ENCODE assay signal across 8 mouse cellular contexts in genomic region chr13:113615546-113615941, GRCm38 (mm10). TPM values are rescaled to one million over a fixed set of nuclear protein-coding genes. Genes with fewer than 3 reads are reported as not detected.
DNase-seq lines count a peak whose midpoint lies in the region; ATAC-seq and TF ChIP-seq lines count a peak whose summit lies in the region.

No protein-coding gene starts in this region.

- no peak for TF ChIP-seq RAD21 in MEL (IDR thresholded peaks at IDR 0.05; ENCODE audit: low read depth, low read length)

- no peak for ATAC-seq in forebrain, embryonic 13.5 days
- no peak for ATAC-seq in hindbrain, embryonic 16.5 days
- ATAC-seq in megakaryocyte, adult 5-6 weeks (ENCODE audit: poor library complexity, severe bottlenecking), result peak; percentile 41
- ATAC-seq in stomach, postnatal 0 days (ENCODE audit: low FRiP score, low TSS enrichment), result no peak

- H3K4me3 ChIP-seq in MEL (ENCODE audit: control insufficient read depth in 1 of 2, insufficient read depth in 1 of 2, low read depth in 2 of 2, low read length in 2 of 2), result peak overlapping the region; percentile 65 to 68
- peak overlapping the region; percentile 78 for H3K4me3 ChIP-seq in forebrain, embryonic 13.5 days
- peak overlapping the region; percentile 97 for H3K4me3 ChIP-seq in hindbrain, embryonic 16.5 days (ENCODE audit: low read length)
- H3K4me3 ChIP-seq in stomach, postnatal 0 days (ENCODE audit: low read depth, low read length), result peak overlapping the region; percentile 79

- H3K36me3 ChIP-seq in MEL (ENCODE audit: control insufficient read depth in 1 of 2, insufficient read depth in 2 of 2, low read length in 2 of 2), result no peaks in the 10 kb centered on the region; a peak in 1 of 4 replicates
- H3K36me3 ChIP-seq in forebrain, embryonic 13.5 days (ENCODE audit: poor library complexity, severe bottlenecking), result no peaks in the 10 kb centered on the region
- no peaks in the 10 kb centered on the region for H3K36me3 ChIP-seq in hindbrain, embryonic 16.5 days (ENCODE audit: control insufficient read depth, insufficient read depth, low read length)
- H3K36me3 ChIP-seq in stomach, postnatal 0 days (ENCODE audit: control insufficient read depth, insufficient read depth, low read length), result no peaks in the 10 kb centered on the region; the same call in 1 of the 2 replicates

- no peak for TF ChIP-seq EP300 in MEL (IDR thresholded peaks at IDR 0.05; ENCODE audit: low read depth in 1 of 2, low read length in 2 of 2)
- no peak for TF ChIP-seq EP300 in stomach, postnatal 0 days (optimal IDR thresholded peaks at IDR 0.05)

- H3K9ac ChIP-seq in MEL (ENCODE audit: control insufficient read depth, low read depth, low read length, poor library complexity, severe bottlenecking), result peak overlapping the region; percentile 5
- peak overlapping the region; percentile 90 for H3K9ac ChIP-seq in forebrain, embryonic 13.5 days
- H3K9ac ChIP-seq in hindbrain, embryonic 16.5 days (ENCODE audit: low read depth, low read length), result peak overlapping the region; percentile 94
- H3K9ac ChIP-seq in stomach, postnatal 0 days (ENCODE audit: low read length), result peak overlapping the region; percentile 89

- peaks cover 54% of the 10 kb centered on the region for H3K79me2 ChIP-seq in MEL (ENCODE audit: control insufficient read depth, insufficient read depth, low read length, poor library complexity)

- no peaks in the 10 kb centered on the region for H3K9me3 ChIP-seq in MEL (replicated peaks; ENCODE audit: insufficient read depth, low read length)
- no peaks in the 10 kb centered on the region for H3K9me3 ChIP-seq in forebrain, embryonic 13.5 days (replicated peaks)
- H3K9me3 ChIP-seq in hindbrain, embryonic 16.5 days (ENCODE audit: control insufficient read depth, low read length), result no peaks in the 10 kb centered on the region
- no peaks in the 10 kb centered on the region for H3K9me3 ChIP-seq in stomach, postnatal 0 days (ENCODE audit: control insufficient read depth, low read length)

- peak; percentile 44 for DNase-seq in gastrocnemius, adult 18-20 months (ENCODE audit: low spot score)
- no peak for DNase-seq in gastrocnemius, postnatal 10 days
- DNase-seq in MEL (ENCODE audit: low read depth, low spot score), result no peak
- peak; percentile 45 for DNase-seq in stomach, postnatal 0 days (ENCODE audit: low spot score)
- no peak for DNase-seq in layer of hippocampus, adult 18-20 months (ENCODE audit: low spot score in 2 of 2)

- H3K27ac ChIP-seq in MEL (ENCODE audit: control insufficient read depth, low read depth, low read length), result no peak overlapping the region
- no peak overlapping the region for H3K27ac ChIP-seq in forebrain, embryonic 13.5 days
- no peak overlapping the region for H3K27ac ChIP-seq in hindbrain, embryonic 16.5 days (ENCODE audit: low read depth, low read length)
- peak overlapping the region; percentile 84 for H3K27ac ChIP-seq in stomach, postnatal 0 days (replicated peaks)

- WGBS in forebrain, embryonic 13.5 days, result 2% methylated on average over 10 of the region's 10 CpGs
- under 1% methylated on average over 10 of the region's 10 CpGs for WGBS in hindbrain, embryonic 16.5 days
- 2% methylated on average over 10 of the region's 10 CpGs for WGBS in stomach, postnatal 0 days

- H3K4me2 ChIP-seq in forebrain, embryonic 13.5 days, result peak overlapping the region; percentile 90
- H3K4me2 ChIP-seq in hindbrain, embryonic 16.5 days (ENCODE audit: low read length), result peak overlapping the region; percentile 58
- H3K4me2 ChIP-seq in stomach, postnatal 0 days (replicated peaks; ENCODE audit: low read depth), result peak overlapping the region; percentile 84

- peaks cover 0 to 16% of the 10 kb centered on the region in 2 experiments; a peak in 2 of 4 replicates for H3K4me1 ChIP-seq in MEL (ENCODE audit: control insufficient read depth in 1 of 2, insufficient read depth in 2 of 2, low read length in 2 of 2)
- H3K4me1 ChIP-seq in forebrain, embryonic 13.5 days, result peaks cover 73% of the 10 kb centered on the region
- peaks cover 49% of the 10 kb centered on the region for H3K4me1 ChIP-seq in hindbrain, embryonic 16.5 days (ENCODE audit: control insufficient read depth, insufficient read depth, low read depth, low read length)
- H3K4me1 ChIP-seq in stomach, postnatal 0 days (replicated peaks; ENCODE audit: control insufficient read depth, insufficient read depth), result peaks cover 18% of the 10 kb centered on the region

- TF ChIP-seq POLR2A in MEL (IDR thresholded peaks at IDR 0.05; ENCODE audit: control insufficient read depth in 1 of 2, insufficient read depth in 1 of 2, low read depth in 1 of 2, low read length in 2 of 2, poor library complexity in 1 of 2), result no peak

- TF ChIP-seq CTCF in MEL (IDR thresholded peaks at IDR 0.05 in 2 of 3, conservative IDR thresholded peaks at IDR 0.05 in 1 of 3; ENCODE audit: control insufficient read depth in 1 of 3, insufficient read depth in 1 of 3, low read depth in 2 of 3, low read length in 3 of 3, poor library complexity in 1 of 3, severe bottlenecking in 1 of 3), result no peak
- TF ChIP-seq CTCF in stomach, postnatal 0 days (IDR thresholded peaks at IDR 0.05; ENCODE audit: low read depth), result no peak

- no peaks in the 10 kb centered on the region for H3K27me3 ChIP-seq in MEL (ENCODE audit: control insufficient read depth in 1 of 2, insufficient read depth in 2 of 2, low read length in 2 of 2)
- no peaks in the 10 kb centered on the region for H3K27me3 ChIP-seq in forebrain, embryonic 13.5 days
- no peaks in the 10 kb centered on the region for H3K27me3 ChIP-seq in hindbrain, embryonic 16.5 days (replicated peaks; ENCODE audit: control insufficient read depth, insufficient read depth, low read length)
- H3K27me3 ChIP-seq in stomach, postnatal 0 days (ENCODE audit: control insufficient read depth, insufficient read depth, low read length), result no peaks in the 10 kb centered on the region

TF ChIP-seq in MEL, 35 proteins besides CTCF, POLR2A, EP300 and RAD21:
- TF ChIP-seq ELF1 (IDR thresholded peaks at IDR 0.05; ENCODE audit: low read depth, low read length), result no peak
- TF ChIP-seq SMC3 (IDR thresholded peaks at IDR 0.05; ENCODE audit: low read depth, low read length), result no peak
- peak; percentile 44; the same call in 1 of the 2 replicates for TF ChIP-seq MXI1 (IDR thresholded peaks at IDR 0.05; ENCODE audit: low read depth, low read length)

RNA-seq across cellular contexts. Expression of gene Snx18, which starts 2.8 kb away (rescaled TPM):
- 10 to 100 TPM in 1 of 2 experiments, 1 to 10 TPM in 1; 9.2 to 11.3 TPM for total RNA-seq in gastrocnemius, adult 18-20 months (2021)
- 10 to 100 TPM; 20.1 to 25.7 TPM for total RNA-seq in gastrocnemius, postnatal 10 days (2021)
- 8.0 and 8.7 TPM in 2 replicates for total RNA-seq in MEL (2012; rRNA removed)
- polyA plus RNA-seq in MEL (2012; ENCODE audit: insufficient read depth in 1 of 2, insufficient read length in 2 of 2, low read depth in 1 of 2, low replicate concordance in 2 of 2, missing spikeins in 1 of 2), result 1 to 10 TPM in 1 of 2 experiments, not detected in 1; 7.7 TPM
- 7.6 and 8.3 TPM in 2 replicates for polyA plus RNA-seq in forebrain, embryonic 13.5 days (2015; fragmentation: Nextera tagmentation; extraction: Ambion mirVana)
- polyA plus RNA-seq in hindbrain, embryonic 16.5 days (2015; fragmentation: Nextera tagmentation; extraction: Ambion mirVana), result 7.1 and 8.4 TPM in 2 replicates
- total RNA-seq in megakaryocyte, adult 5-6 weeks (2015), result 61.3 and 66.5 TPM in 2 replicates
- 64.9 and 75.6 TPM in 2 replicates for total RNA-seq in megakaryocyte, adult 5-6 weeks (2017)
- 15.6 and 18.0 TPM in 2 replicates for polyA plus RNA-seq in stomach, postnatal 0 days (2015; fragmentation: Nextera tagmentation; extraction: Ambion mirVana)
- 10 to 100 TPM; 22.7 to 23.5 TPM for total RNA-seq in layer of hippocampus, adult 18-20 months (2021)

RNA-seq across cellular contexts. Expression of gene Hspb3, which starts 47.9 kb away (rescaled TPM):
- 10 to 100 TPM; 47.7 to 56.6 TPM for total RNA-seq in gastrocnemius, adult 18-20 months (2021)
- 10 to 100 TPM; 79.1 to 87.3 TPM for total RNA-seq in gastrocnemius, postnatal 10 days (2021)
- not detected in 2 replicates for total RNA-seq in MEL (2012; rRNA removed)
- not detected for polyA plus RNA-seq in MEL (2012; ENCODE audit: insufficient read depth in 1 of 2, insufficient read length in 2 of 2, low read depth in 1 of 2, low replicate concordance in 2 of 2, missing spikeins in 1 of 2)
- not detected in 2 replicates for polyA plus RNA-seq in forebrain, embryonic 13.5 days (2015; fragmentation: Nextera tagmentation; extraction: Ambion mirVana)
- 0.41 and 0.56 TPM in 2 replicates for polyA plus RNA-seq in hindbrain, embryonic 16.5 days (2015; fragmentation: Nextera tagmentation; extraction: Ambion mirVana)
- not detected in 2 replicates for total RNA-seq in megakaryocyte, adult 5-6 weeks (2015)
- not detected in 2 replicates for total RNA-seq in megakaryocyte, adult 5-6 weeks (2017)
- polyA plus RNA-seq in stomach, postnatal 0 days (2015; fragmentation: Nextera tagmentation; extraction: Ambion mirVana), result 0.17 TPM in 1 of 2 replicates, not detected in the other
- total RNA-seq in layer of hippocampus, adult 18-20 months (2021), result 1 to 10 TPM in 1 of 2 experiments, under 1 TPM in 1; 0.99 to 2.2 TPM

Comparison
In these comparisons a context has a peak if more than half of its experiments do, and no peak if none do; other contexts are left out.
1. DNase-seq: peak in gastrocnemius, adult 18-20 months (single experiment) and stomach, postnatal 0 days (single experiment); none in gastrocnemius, postnatal 10 days (single experiment), MEL (single experiment) and layer of hippocampus, adult 18-20 months (0 of 2).
2. H3K9ac ChIP-seq: peak in every context shown above with its lines; median percentile 94 in hindbrain, embryonic 16.5 days; 90 in forebrain, embryonic 13.5 days; 89 in stomach, postnatal 0 days; 5 in MEL.
3. RNA of gene Hspb3, which starts 47.9 kb away (total RNA-seq): 79.1 to 87.3 TPM in gastrocnemius, postnatal 10 days and 47.7 to 56.6 TPM in gastrocnemius, adult 18-20 months; 0.99 to 2.2 TPM in layer of hippocampus, adult 18-20 months, not detected in MEL and not detected in megakaryocyte, adult 5-6 weeks; every median in the first group is over 10 times any median in the second.
4. Peak in every context shown above with its lines, with median percentiles within 50 percentile points of each other: H3K4me3 ChIP-seq and H3K4me2 ChIP-seq.